Mouse (Mus musculus): ENCODE measurements at regions not wholly inside any gene's neighbourhood (a gene's known extent, or its start where the extent isn't known, plus 50 kb on each side); places are given as distances from the start of the nearest gene placed in this dataset.
A peak's percentile ranks its signal among the peaks of the same experiment; 100 is the strongest.
"Not testable (repeated sequence)": the region's sequence is repeated elsewhere in the genome, so short reads cannot be mapped to it uniquely, and the experiment has no call there.

DNA sequence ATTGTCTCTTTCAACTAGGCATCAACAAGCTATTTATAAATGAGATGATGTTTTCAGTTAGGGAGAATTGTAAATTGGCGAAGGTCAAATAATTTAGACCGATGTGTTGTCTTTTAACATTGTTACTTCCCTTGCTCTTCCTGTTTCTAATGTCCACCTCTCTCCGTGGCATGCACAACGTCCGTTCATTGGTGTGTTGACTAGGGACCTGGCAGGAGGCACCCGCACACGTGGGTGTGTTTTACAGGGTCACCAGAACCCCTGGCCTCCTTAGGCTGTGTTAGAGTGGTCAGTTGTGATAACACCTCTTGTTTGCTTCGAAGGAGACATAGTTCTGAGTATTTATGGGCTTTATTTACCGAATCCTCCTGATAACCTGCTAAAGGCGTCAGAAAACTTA is 222.8 kb downstream of the Brms1l start:
- DNase-seq (ENCODE audit: low spot score in 2 of 2): no peak

- DNase-seq (ENCODE audit: low spot score in 2 of 2): peak; percentile 88 to 90
Measured at GRCm38 (mm10) chr12:56058463-56058862, 222.3 kb downstream of the Brms1l start.

- DNase-seq (ENCODE audit: low spot score in 2 of 2): no peak
Measured at GRCm38 (mm10) chr12:56055382-56055781, 219.3 kb downstream of the Brms1l start.

GRCm38 (mm10) chr12:56046050-56046449 is 209.9 kb downstream of the Brms1l start:
- DNase-seq (ENCODE audit: low spot score in 2 of 2): no peak

DNA sequence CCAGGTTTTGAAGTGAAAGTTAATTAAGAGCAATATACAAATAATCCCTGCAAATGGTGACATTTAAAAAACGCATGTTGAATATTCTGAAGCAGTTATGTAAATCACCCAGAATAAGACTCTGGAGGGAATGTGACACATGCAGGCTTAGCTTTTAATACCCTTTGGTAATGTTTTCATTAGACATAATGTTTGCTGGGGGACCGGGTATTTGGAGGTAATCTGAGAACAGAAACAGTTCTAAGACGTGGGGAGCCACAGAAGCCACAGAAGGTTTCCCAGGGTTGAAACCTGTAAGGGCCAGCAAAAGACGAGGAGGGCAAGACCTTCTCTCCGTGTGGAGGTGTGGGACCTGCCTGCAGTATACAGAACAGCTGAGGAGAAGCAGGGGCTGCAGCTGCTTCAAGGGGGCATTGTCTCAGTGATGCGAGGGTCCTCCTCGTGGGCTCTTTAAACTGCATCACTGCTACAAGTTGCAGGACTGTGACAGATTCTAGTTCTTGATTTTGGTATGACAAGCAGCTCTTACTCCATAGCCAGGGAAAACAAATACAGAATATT is 184.9 kb downstream of the Brms1l start:
- no peak for DNase-seq (ENCODE audit: low spot score in 2 of 2)

- no peak for DNase-seq (ENCODE audit: low spot score in 2 of 2)
Measured at GRCm38 (mm10) chr12:56020547-56020946, 184.4 kb downstream of the Brms1l start.

- DNase-seq (ENCODE audit: low spot score in 2 of 2): no peak
Measured at GRCm38 (mm10) chr12:56009976-56010375, 173.9 kb downstream of the Brms1l start.

DNA sequence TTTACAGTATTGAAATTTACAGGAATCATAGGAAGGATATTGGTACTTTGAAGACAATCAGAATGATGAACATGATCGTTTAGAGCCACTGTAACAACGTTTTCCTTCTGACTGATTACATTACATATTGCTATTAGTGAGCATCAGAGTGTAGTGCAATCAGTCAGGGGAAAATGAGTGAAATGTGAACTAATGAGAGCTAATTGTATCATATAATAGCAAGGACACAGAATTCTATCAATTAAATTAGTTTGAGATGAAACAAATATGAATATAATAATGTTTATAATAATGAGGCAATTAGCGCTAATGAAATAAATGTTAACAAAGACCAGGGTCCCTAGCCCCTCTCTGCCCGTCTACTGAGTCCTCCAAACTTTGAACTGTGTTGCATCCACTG is 169.7 kb downstream of the Brms1l start:
- no peak for DNase-seq (ENCODE audit: low spot score in 2 of 2)

DNA sequence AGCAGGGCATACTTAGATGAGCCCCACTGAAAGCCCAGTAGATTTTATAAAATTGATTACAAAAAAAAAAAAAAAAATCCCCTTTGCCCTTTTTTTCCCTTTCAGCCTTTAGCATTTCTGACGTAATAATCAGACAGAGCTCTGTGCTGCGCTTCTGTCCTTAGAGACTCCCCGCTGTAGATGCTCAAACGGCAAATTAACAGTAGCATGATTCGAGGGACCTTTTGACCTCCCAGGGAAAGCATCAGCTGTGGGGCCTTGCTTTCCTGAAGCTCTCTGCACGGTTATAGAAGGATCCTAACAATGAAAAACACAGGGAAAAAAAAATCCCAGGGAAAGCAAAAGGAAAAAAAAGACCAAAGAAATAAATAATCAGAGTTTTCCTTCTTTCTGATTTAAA is 169.2 kb downstream of the Brms1l start:
- no peak for DNase-seq (ENCODE audit: low spot score in 2 of 2)

DNA sequence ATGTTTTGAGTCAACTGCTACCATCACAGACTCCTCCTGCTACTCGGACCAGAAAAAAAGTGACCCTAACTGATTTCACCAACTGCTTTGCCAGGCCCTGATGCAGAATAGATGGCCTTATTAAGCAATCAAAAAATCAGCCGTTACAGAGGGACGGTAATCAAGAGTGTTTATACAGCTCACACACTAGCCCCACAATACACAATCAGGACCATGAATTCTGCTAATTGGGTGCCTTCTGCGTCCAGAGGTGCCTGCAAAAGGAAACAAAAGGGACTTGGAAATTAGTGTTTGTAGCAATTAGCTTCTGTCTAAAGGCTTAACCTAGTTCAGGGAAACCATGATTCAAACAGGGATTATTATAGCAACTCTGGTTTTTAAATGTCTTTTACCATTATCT is 168.4 kb downstream of the Brms1l start:
- DNase-seq (ENCODE audit: low spot score in 2 of 2): no peak

GRCm38 (mm10) chr12:56003561-56003960 is 167.4 kb downstream of the Brms1l start:
- DNase-seq (ENCODE audit: low spot score in 2 of 2): no peak

GRCm38 (mm10) chr12:55996585-55997377 is 160.7 kb downstream of the Brms1l start:
- DNase-seq (ENCODE audit: low spot score in 2 of 2): no peak

DNA sequence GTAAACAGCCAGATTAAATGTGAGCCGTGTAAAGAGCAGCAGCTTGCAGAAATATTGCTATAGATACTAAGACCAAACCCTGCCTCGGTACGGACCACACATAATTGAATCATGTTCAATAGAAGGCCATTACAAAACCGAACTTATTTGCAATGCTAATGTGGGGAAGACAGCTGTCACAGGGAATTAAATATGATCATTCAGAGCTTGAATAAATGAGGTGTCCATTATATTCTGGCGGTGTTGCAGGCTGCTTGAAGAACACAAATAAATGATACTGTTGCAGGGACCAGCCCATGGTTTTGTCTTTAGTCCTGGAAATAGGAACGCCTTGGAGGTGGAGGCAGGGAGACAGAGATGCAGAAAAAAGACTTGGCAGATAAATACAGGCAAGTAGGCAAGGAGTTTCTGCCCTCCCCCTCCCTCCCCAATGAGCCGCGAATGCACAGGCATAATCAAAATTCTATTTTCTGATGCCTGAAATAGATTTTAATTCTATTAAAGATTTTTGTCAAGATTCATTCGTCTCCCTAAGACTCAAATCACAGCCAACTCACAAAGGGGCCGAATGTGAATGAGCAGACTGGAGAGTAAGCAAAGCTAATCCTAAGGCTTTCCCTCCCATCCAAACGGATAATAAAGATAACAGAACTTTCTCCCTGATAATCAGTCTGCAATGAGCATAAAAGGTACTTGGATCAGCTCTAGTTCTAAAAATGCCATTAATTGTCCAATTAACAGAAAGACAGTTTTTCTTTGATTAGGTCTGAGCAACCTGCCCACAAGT is 147.6 kb downstream of the Brms1l start:
- DNase-seq (ENCODE audit: low spot score in 2 of 2): peak; percentile 4 to 7

DNA sequence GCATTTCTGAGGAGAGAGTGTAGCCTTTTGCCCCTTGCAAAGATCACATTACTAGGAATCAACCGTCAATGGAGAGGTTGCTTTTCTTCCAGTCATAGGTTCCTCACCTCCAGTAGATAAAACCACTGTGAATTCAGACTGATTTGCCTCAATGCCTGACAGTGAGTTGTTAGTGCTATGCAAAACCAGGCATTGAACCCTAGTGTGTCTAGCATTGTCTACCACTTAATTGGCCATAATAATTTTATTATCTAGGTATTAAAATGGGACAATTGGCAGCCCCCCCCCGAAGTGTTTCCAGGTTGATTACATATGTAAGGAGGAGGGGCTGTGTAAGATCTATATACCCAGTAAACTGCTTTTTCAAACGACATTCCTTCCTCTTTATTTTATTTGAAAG is 147.0 kb downstream of the Brms1l start:
- DNase-seq (ENCODE audit: low spot score in 2 of 2): no peak

GRCm38 (mm10) chr12:55974262-55974661 is 138.1 kb downstream of the Brms1l start:
- no peak for DNase-seq (ENCODE audit: low spot score in 2 of 2)

DNA sequence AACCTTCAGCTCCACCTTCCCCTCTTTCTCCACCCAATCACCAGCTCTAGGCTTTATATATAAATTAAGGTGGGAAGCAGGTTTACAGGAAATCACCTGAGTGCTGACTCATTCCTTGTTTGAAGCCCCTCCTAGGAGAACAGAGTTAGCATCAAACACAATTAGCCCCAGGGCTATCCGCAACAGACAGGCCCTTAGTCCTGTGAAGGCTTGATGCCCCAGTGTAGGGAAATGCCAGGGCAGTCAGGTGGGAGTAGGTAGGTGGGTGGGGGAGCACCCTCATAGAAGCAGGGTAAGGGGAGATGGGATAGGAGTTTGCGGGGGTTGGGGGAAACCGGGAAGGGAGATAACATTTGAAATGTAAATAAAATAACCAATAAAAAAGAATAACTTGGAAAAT is 123.2 kb downstream of the Brms1l start:
- DNase-seq (ENCODE audit: low spot score in 2 of 2): not testable (repeated sequence)

DNA sequence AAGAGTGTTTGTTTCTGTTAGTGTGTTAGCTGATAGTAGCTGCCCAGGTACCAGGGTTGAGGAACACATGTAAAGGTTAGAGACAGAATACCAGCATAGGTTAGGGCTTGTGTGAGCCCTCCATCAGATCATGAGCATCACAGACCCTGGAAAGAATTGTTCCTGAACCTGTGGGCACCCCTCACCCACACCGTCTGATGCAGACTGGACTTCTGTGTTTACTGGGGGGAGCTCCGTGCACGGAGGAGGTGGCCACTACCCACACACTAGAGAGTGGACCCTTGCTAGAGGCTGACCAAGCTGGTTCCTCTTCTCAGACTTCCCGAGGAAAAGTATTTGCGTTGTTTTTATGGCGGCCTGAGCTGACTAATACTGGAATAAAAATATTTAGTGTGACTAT is 104.4 kb downstream of the Brms1l start:
- DNase-seq (ENCODE audit: low spot score in 2 of 2): no peak

DNA sequence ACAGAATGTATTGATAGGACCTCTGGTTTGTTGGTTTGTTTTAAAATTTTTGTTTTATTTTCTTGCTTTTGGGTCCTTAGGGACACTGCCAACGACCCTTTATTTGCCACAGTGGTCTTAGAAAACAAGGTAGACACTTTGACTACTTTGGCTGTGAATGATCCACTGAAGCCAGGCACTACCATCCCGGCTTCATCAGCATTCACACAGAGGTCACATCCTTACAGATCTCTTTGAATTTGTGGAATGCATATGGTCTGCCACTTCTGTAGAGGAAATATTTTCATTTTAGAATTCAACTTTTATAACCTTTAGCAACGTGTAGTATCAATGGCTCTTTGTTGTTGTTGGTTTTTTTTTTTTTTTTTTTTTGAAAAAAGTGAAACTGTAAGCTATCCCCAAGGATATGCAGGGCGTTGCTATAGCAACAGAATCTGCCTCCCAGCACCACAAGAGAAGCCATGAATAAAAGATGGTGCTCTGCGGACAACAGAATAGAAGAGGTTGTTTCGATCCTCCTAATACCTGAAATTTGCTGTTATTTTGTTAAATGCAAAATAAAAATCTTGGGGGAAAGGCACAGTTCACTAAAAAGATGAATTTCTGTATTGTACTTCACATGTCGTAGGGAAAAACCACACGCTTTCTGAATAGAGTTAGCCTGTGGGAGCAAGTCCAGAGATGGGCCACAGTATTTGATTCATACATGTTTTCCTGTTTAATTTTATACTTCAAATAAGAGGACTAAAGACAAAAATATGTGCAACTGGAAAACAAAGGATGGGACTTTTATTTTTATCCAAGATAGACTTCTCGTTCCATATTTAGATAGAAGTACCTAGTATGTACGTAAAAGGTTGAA is 103.4 kb downstream of the Brms1l start:
- DNase-seq (ENCODE audit: low spot score in 2 of 2): peak in 1 of 2 experiments; percentile 15

DNA sequence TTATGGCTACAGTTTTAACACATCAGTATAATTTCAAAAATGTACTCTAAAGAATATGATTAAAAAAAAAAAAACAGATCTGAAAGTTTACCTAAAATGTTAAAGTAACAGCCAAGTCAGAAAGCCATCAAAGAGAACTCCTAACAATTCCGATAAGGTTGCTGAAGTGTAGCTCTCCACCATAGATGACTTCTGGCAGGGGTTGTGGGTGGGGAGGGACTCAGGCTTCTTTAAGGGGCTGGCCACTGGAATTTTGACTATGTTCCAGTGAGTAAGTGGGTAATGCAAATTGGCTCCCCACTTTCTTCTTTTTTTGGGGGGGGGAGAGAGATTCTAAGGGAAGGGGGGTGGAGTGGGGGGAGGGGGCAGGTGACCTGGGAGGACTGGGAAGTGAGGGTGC is 98.0 kb downstream of the Brms1l start:
- no peak for DNase-seq (ENCODE audit: low spot score in 2 of 2)

DNA sequence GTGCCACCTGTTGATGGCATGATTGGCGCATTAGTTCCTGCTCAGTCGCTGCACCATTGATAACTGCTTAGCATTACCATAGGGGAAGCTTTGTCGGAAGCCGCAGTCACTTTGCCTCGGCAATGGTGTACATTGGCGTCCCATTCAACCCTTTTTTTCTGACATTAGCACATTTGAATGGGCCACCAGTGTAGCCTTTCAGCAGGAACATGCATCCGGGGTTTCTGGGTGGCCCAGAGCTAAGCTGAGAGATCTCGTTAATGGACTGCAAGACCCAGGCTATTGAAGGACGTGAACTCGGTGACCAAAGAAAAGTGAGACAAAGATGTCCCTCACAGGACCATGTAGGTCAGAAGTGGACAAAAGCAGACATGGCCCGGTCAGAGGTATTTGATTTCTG is 97.3 kb downstream of the Brms1l start:
- DNase-seq (ENCODE audit: low spot score in 2 of 2): no peak

- no peak for DNase-seq (ENCODE audit: low spot score in 2 of 2)
Measured at GRCm38 (mm10) chr12:55930468-55930867, 94.3 kb downstream of the Brms1l start.

DNA sequence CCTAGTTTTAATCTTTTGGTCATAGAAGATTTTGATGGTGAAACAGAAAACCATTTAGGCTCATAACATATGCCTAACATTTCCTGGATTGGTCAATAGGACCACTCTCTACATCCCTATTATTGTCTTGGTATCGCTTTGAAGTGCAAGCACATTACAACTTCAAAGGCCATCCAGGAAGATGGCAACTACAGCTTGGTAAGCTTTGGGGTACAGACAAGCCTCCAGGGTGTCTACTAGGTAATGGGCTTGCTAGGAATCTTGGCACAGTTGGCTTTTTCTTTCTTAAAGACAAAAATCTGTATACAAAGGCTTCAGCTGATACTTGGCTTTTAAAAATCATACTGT is 90.8 kb downstream of the Brms1l start:
- DNase-seq (ENCODE audit: low spot score in 2 of 2): no peak

Data from frontal cortex, postnatal 36 days (tissue).